ENCODE assay signal across 30 mouse cellular contexts in genomic region chr5:51156901-51157300, GRCm38 (mm10).
"Had no signal": no experiment of that assay in that cellular context is flagged by ENCODE, and none has a peak within 500 bp of the region (broad histone marks: within the 10 kb centered on the region; RNA-seq: fewer than 3 reads in every experiment).

No protein-coding gene starts in this region.

- H3K4me1 ChIP-seq: limb, embryonic 10.5 days; limb, embryonic 12.5 days; limb, embryonic 13.5 days; limb, embryonic 15.5 days; liver, embryonic 12.5 days; liver, embryonic 13.5 days; liver, embryonic 15.5 days; lung, embryonic 15.5 days; megakaryocyte, embryonic 14.5 days; midbrain, embryonic 10.5 days; midbrain, embryonic 12.5 days; midbrain, embryonic 13.5 days; midbrain, embryonic 15.5 days; neural tube, embryonic 12.5 days had no signal

- H3K4me2 ChIP-seq: limb, embryonic 12.5 days; limb, embryonic 13.5 days; limb, embryonic 15.5 days; liver, embryonic 11.5 days; liver, embryonic 12.5 days; liver, embryonic 13.5 days; liver, embryonic 15.5 days; lung, embryonic 15.5 days; midbrain, embryonic 11.5 days; midbrain, embryonic 12.5 days; midbrain, embryonic 13.5 days; midbrain, embryonic 15.5 days; neural tube, embryonic 12.5 days had no signal

- H3K9me3 ChIP-seq: limb, embryonic 10.5 days; limb, embryonic 12.5 days; limb, embryonic 13.5 days; limb, embryonic 15.5 days; liver, embryonic 12.5 days; liver, embryonic 13.5 days; liver, embryonic 15.5 days; lung, embryonic 15.5 days; megakaryocyte, embryonic 14.5 days; midbrain, embryonic 10.5 days; midbrain, embryonic 12.5 days; midbrain, embryonic 13.5 days; midbrain, embryonic 15.5 days; neural tube, embryonic 12.5 days had no signal

- H3K36me3 ChIP-seq: limb, embryonic 10.5 days; limb, embryonic 12.5 days; limb, embryonic 13.5 days; limb, embryonic 15.5 days; liver, embryonic 12.5 days; liver, embryonic 13.5 days; liver, embryonic 15.5 days; lung, embryonic 15.5 days; midbrain, embryonic 10.5 days; midbrain, embryonic 12.5 days; midbrain, embryonic 13.5 days; midbrain, embryonic 15.5 days; neural tube, embryonic 12.5 days had no signal

- H3K27me3 ChIP-seq: limb, embryonic 12.5 days; limb, embryonic 13.5 days; limb, embryonic 15.5 days; liver, embryonic 12.5 days; liver, embryonic 13.5 days; liver, embryonic 15.5 days; lung, embryonic 15.5 days; megakaryocyte, embryonic 14.5 days; midbrain, embryonic 12.5 days; midbrain, embryonic 13.5 days; midbrain, embryonic 15.5 days; neural tube, embryonic 12.5 days had no signal

- DNase-seq: left cerebral cortex, postnatal 4 days; liver; liver, embryonic 13.5 days; liver, postnatal 0 days; lung, adult 2 months; lung, postnatal 10 days; lung, postnatal 14 days; lung, postnatal 36 days; lung, postnatal 4 days had no signal

- H3K9ac ChIP-seq: limb, embryonic 12.5 days; limb, embryonic 13.5 days; limb, embryonic 15.5 days; liver, embryonic 12.5 days; liver, embryonic 13.5 days; liver, embryonic 14.5 days; liver, embryonic 15.5 days; liver, postnatal 0 days; lung, embryonic 15.5 days; midbrain, embryonic 12.5 days; midbrain, embryonic 13.5 days; midbrain, embryonic 15.5 days; neural tube, embryonic 12.5 days had no signal

- H3K27ac ChIP-seq: left cerebral cortex, adult 2 months; limb, embryonic 10.5 days; limb, embryonic 12.5 days; limb, embryonic 13.5 days; limb, embryonic 15.5 days; liver, embryonic 12.5 days; liver, embryonic 13.5 days; liver, embryonic 14.5 days; liver, embryonic 15.5 days; lung, embryonic 15.5 days; macrophage; midbrain, embryonic 10.5 days; midbrain, embryonic 12.5 days; midbrain, embryonic 13.5 days; midbrain, embryonic 15.5 days; neural tube, embryonic 12.5 days had no signal

- ATAC-seq: liver, embryonic 12.5 days; liver, postnatal 0 days; lung, postnatal 0 days; midbrain, embryonic 13.5 days; midbrain, embryonic 15.5 days; midbrain, embryonic 16.5 days had no signal

- H3K4me3 ChIP-seq: left cerebral cortex, adult 2 months; limb, embryonic 10.5 days; limb, embryonic 12.5 days; limb, embryonic 13.5 days; limb, embryonic 15.5 days; liver, embryonic 12.5 days; liver, embryonic 13.5 days; liver, embryonic 15.5 days; lung, embryonic 15.5 days; megakaryocyte, embryonic 14.5 days; midbrain, embryonic 10.5 days; midbrain, embryonic 12.5 days; midbrain, embryonic 13.5 days; midbrain, embryonic 15.5 days; myocyte; neural tube, embryonic 12.5 days had no signal
